Mouse (Mus musculus) small intestine, adult 2 months (tissue): ENCODE results near the gene Lgals3.

ENCODE experiments used
- CTCF ChIP-seq: fragments of 200-500 bp; IDR thresholded peaks from 2 replicates; pipeline ENCODE4 v1.5.1; 2012; ENCODE audit warnings: low read depth, mild to moderate bottlenecking, control low read depth, inconsistent platforms, low read length, moderate library complexity, mixed read lengths; ENCODE audit not compliant: insufficient replicate concordance, insufficient read length; ENCODE audit errors: extremely low read depth
- POLR2A ChIP-seq: fragments of 200-500 bp; IDR thresholded peaks from 2 replicates; pipeline ENCODE4 v1.6.1; 2012; ENCODE audit warnings: low read depth, mild to moderate bottlenecking, control low read depth, inconsistent platforms, low read length, moderate library complexity

DNA sequence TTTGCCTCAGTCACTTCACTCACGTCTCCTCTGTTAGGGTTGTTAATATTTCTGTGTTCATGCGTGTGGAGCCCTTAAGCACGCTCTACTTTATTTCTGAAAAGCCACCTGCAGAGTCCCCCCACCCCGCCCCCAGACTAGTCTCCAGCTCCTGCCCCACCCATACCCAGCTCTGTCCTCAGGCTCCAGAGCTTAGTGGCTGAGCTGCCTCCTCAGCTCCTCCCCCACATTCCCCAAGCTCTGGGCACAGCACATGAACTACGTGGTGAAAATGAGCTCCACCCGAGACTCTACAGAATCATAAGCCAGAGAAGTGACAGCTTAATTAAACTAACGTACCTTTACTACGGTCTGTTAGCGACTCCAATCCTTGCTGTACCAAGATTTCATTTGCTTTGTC lies 38.4 kb downstream of the Lgals3 start:
- no peak for TF ChIP-seq CTCF
- no peak for TF ChIP-seq POLR2A
